Mouse (Mus musculus) ES-Bruce4 (cell line): ENCODE results near the gene Gne.

Source experiments
- CTCF ChIP-seq: IDR thresholded peaks from one replicate; pipeline ENCODE4 v1.8.1; 2011; ENCODE audit warnings: low read depth, low read length
- POLR2A ChIP-seq: IDR thresholded peaks from one replicate; pipeline ENCODE4 v1.8.1; 2011; ENCODE audit warnings: low read length; ENCODE audit not compliant: insufficient read depth

- no peak for TF ChIP-seq POLR2A
- TF ChIP-seq CTCF = no peak
Measured at GRCm38 (mm10) chr4:44104195-44104917, 20.4 kb upstream of the Gne start.
